Mouse (Mus musculus): ENCODE results near the gene Rnf144a.

The Rnf144a gene

GRCm38 (mm10) chr12:26323783-26324364 lies 91.2 kb downstream of the Rnf144a start:
- no peak for DNase-seq (ENCODE audit: low spot score in 2 of 2)

- DNase-seq (ENCODE audit: low spot score in 2 of 2), result no peak
Observed at GRCm38 (mm10) chr12:26316261-26316660, 98.8 kb downstream of the Rnf144a start.

GRCm38 (mm10) chr12:26314959-26315358 lies 100.1 kb downstream of the Rnf144a start:
- peak; percentile 44 to 64 for DNase-seq (ENCODE audit: low spot score in 2 of 2)

GRCm38 (mm10) chr12:26311548-26311947 lies 103.5 kb downstream of the Rnf144a start:
- DNase-seq (ENCODE audit: low spot score in 2 of 2), result peak in 1 of 2 experiments; percentile 49

GRCm38 (mm10) chr12:26310247-26310646 lies 104.8 kb downstream of the Rnf144a start:
- no peak for DNase-seq (ENCODE audit: low spot score in 2 of 2)

GRCm38 (mm10) chr12:26302886-26303285 lies 112.2 kb downstream of the Rnf144a start:
- DNase-seq (ENCODE audit: low spot score in 2 of 2), result peak; percentile 34 to 43

- no peak for DNase-seq (ENCODE audit: low spot score in 2 of 2)
Observed at GRCm38 (mm10) chr12:26299515-26300090, 115.5 kb downstream of the Rnf144a start.

GRCm38 (mm10) chr12:26295995-26296394 lies 119.1 kb downstream of the Rnf144a start:
- DNase-seq (ENCODE audit: low spot score in 2 of 2), result peak in 1 of 2 experiments; percentile 39

- DNase-seq (ENCODE audit: low spot score in 2 of 2), result no peak
Observed at GRCm38 (mm10) chr12:26289200-26289599, 125.9 kb downstream of the Rnf144a start.

- DNase-seq (ENCODE audit: low spot score in 2 of 2), result no peak
Observed at GRCm38 (mm10) chr12:26288347-26288746, 126.7 kb downstream of the Rnf144a start.

- DNase-seq (ENCODE audit: low spot score in 2 of 2), result no peak
Observed at GRCm38 (mm10) chr12:26285939-26286338, 129.1 kb downstream of the Rnf144a start.

GRCm38 (mm10) chr12:26285460-26285859 lies 129.6 kb downstream of the Rnf144a start:
- no peak for DNase-seq (ENCODE audit: low spot score in 2 of 2)

GRCm38 (mm10) chr12:26280719-26281480 lies 134.2 kb downstream of the Rnf144a start:
- DNase-seq (ENCODE audit: low spot score in 2 of 2), result no peak

GRCm38 (mm10) chr12:26277002-26277669 lies 137.9 kb downstream of the Rnf144a start:
- DNase-seq (ENCODE audit: low spot score in 2 of 2), result peak in 1 of 2 experiments; percentile 37

GRCm38 (mm10) chr12:26276556-26276955 lies 138.5 kb downstream of the Rnf144a start:
- DNase-seq (ENCODE audit: low spot score in 2 of 2), result no peak
